Mouse (Mus musculus) kidney, adult 2 months (tissue): ENCODE data around the gene Grin3a.

Source experiments
- CTCF ChIP-seq: fragments of 200-500 bp; conservative IDR thresholded peaks from 2 replicates; pipeline ENCODE4 v1.5.1; 2011; ENCODE audit warnings: low read depth, mild to moderate bottlenecking, control low read depth, low read length, moderate library complexity, mixed read lengths; ENCODE audit not compliant: insufficient read depth, insufficient read length
- POLR2A ChIP-seq: fragments of 200-500 bp; IDR thresholded peaks from one replicate; pipeline ENCODE4 v1.6.1; 2011; ENCODE audit warnings: low read depth, low read length, control low read depth

DNA sequence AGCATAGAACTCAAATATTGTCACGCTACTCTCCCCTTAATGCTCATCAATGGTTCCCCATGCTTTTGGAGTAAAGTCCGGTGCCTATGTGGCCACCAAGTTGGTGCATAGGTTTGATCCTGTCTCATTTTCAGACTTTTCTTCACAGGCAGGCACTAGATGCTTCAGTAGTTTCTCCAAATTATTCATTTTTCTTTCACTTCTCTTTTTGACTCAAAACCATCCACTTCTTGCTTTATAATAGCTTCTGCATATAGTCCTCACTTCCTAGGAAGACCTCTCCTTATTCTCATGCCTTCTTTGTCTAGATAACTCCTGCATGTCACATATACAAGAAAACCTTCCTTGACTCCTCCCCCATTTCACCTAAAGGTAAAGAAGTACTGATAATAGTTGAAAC, 121.6 kb downstream of the Grin3a start:
- no peak for TF ChIP-seq CTCF
- TF ChIP-seq POLR2A, result no peak
